Mouse (Mus musculus): ENCODE measurements at regions not wholly inside any gene's neighbourhood (a gene's known extent, or its start where the extent isn't known, plus 50 kb on each side); places are given as distances from the start of the nearest gene placed in this dataset.

DNA sequence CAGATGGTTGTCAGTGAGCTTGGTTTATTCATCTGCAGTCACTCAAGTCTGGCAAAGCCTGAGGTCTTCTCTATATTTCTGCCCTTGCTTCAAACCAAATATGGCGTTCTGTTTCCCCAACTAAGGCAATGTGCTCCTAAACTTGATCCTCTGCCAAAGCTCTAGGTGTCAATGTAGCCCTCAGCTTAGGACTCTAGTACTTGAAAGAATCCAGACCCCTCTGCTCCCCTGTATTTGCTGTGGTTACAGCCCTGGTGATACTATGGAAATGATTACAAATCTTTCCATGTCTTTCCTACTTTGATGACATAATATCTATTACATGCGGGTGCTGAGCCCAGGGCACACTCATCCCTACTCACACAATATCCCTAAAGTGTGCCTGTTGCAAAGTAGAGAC is 672.9 kb upstream of the Tbl1xr1 start:
- DNase-seq (ENCODE audit: low read depth) = no peak

GRCm38 (mm10) chr3:21404058-21404457 is 672.4 kb upstream of the Tbl1xr1 start:
- no peak for DNase-seq (ENCODE audit: low read depth)

DNA sequence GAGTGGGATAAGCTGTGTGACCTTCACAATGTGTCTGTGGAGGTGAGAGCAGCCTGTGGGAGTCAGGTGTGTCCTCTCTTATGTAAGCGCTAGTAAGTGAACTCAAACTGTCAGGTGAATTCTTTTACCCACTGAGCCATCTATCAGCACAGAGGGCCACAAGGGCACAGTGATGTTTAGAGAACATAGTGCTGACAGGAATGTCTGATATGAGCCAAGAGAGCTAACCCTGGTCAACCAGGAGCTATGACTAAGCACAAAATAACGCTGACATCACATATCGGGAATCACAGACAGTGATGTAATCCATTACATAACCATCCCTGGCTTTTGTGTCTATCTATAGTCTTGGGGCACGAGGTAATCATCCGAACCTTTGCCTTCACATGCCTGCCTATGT is 669.4 kb upstream of the Tbl1xr1 start:
- no peak for DNase-seq (ENCODE audit: low read depth)

DNA sequence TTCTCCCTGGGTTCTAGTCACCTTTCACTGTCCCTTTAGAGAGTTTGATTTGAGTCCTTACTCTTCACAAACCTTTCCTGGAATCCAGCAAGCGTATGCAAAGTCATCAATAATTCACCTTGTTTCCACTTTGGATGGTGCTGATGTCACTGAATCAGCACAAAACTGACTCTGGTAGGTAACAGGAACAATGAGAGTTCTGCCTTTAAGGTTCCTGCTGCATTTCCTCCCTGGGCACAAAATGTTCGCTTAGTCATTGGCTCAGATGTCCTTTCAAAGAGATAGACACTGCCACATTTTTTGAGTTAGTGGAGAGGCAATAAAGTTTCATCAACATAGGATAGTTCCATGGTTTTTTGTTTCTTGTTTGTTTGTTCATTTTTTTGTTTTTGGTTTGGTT is 664.4 kb upstream of the Tbl1xr1 start:
- DNase-seq (ENCODE audit: low read depth) = no peak

- DNase-seq (ENCODE audit: low read depth) = no peak
Observed at GRCm38 (mm10) chr3:21423139-21423538, 653.3 kb upstream of the Tbl1xr1 start.

GRCm38 (mm10) chr3:21426538-21426937 is 649.9 kb upstream of the Tbl1xr1 start:
- DNase-seq (ENCODE audit: low read depth) = no peak

- DNase-seq (ENCODE audit: low read depth) = peak; percentile 56
Observed at GRCm38 (mm10) chr3:21427408-21428031, 648.9 kb upstream of the Tbl1xr1 start.

DNA sequence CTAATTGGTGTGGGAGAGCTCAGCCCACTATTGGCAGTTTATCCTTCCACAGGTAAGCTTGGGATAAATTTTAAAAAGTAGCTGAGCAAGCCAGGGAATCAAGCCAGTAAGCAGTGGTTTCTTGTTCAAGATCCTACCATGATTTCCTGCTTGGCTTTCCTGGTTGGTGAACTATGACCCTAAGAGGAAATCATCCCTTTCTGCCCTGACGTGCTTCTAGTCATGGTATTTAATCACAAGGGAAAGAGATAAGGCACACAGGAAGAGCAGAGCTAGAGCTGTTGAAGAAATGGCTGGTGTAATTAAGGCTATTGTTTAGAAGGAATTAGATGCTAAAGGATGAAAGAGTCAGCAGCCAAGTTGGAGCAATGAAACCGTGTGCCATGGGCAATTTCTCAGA is 648.3 kb upstream of the Tbl1xr1 start:
- DNase-seq (ENCODE audit: low read depth) = no peak

GRCm38 (mm10) chr3:21464245-21464644 is 612.2 kb upstream of the Tbl1xr1 start:
- no peak for DNase-seq (ENCODE audit: low read depth)

- no peak for DNase-seq (ENCODE audit: low read depth)
Observed at GRCm38 (mm10) chr3:21466113-21466645, 610.3 kb upstream of the Tbl1xr1 start.

DNA sequence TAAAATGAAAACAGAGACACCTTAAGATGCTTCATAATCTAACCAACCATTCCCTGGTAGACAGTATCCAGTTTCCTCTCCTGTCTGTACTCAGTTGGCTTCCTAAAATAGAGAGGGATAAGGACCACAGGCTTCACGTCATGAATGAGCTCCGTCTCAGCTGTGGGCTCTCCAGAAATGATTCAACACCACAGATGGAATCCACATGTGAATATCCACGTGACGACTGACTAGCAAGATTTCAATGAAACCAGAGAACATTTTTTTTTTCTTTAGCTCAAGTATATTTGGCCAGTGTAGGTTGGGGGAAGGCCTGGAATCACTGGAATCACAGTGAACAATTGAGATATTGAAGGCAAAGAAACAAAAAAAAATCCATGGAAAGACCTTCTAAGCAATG is 599.1 kb upstream of the Tbl1xr1 start:
- peak; percentile 84 for DNase-seq (ENCODE audit: low read depth)

GRCm38 (mm10) chr3:21479021-21479795 is 597.2 kb upstream of the Tbl1xr1 start:
- DNase-seq (ENCODE audit: low read depth) = peak; percentile 89

DNA sequence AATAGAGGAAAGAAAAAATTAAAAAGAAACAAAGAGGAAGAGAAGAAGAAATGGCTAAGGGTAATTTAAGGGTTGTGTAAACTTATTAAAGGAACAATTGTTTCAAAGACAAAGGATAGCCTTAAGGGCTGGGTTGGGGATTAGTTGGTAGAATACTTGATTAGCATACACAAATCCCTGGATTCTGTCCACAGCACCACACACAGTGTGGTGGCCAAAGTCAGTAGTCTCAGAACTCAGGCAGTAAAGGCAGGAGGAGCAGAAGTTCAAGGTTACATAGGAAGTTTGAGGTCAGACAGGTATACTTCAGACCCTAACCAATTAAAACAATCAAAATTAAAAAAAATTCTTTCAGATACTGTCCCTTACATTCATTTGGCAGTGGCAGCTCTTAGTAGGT is 596.6 kb upstream of the Tbl1xr1 start:
- DNase-seq (ENCODE audit: low read depth) = no peak

DNA sequence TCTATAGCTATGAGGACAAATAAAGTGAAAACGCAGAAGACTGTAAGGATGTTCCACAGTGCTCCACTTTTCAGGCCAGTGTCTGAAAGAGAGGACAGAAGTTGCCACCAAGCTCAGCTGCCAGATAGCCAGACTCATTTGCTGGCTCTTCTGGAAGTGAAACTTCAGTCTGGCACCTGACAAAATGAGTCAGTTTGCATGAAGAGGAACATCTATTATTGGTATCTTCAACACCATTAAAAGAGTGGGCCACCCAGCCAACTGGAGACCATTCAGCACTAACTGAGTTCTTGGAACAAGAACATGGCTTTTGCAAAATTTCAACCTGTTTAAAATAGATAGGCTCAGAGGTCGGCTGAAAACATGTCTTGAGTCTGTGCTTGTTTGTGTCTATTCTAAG is 592.4 kb upstream of the Tbl1xr1 start:
- no peak for DNase-seq (ENCODE audit: low read depth)

DNA sequence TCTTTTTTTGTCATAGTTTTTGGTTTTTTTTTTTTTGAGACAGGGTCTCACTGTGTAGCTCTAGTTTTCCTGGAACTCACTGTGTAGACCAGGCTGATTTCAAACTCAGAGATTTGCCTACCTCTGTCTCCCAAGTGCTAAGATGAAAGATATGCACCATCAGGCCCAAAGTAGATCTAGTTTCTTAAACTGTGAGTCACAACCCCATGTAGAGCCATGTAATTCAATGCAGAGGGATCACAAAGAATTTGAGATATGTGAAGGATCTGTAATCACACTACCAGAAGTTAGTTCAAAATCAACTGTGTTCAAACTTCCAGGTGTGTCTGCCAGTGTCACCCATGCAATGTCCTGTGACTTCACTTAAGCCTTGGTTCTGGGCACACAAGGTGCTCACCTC is 591.0 kb upstream of the Tbl1xr1 start:
- no peak for DNase-seq (ENCODE audit: low read depth)

DNA sequence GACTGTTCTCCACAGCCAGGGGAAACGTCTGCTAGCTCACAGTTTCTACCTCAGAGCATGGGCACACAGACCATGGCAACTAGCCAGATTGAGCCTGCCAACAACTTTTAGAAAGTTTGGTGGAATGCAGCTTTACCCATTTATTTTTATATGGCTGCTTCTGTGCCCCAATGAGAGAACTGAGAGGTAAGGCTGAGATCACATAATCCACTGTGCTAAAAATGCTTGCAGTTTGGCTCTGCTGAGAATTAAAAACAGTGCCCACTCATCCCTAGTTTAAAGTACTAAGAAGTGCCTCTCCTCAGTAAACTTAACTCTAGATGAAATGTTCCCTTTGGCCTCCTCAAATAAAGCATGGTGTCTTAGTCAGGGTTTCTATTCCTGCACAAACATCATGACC is 586.9 kb upstream of the Tbl1xr1 start:
- DNase-seq (ENCODE audit: low read depth) = no peak

GRCm38 (mm10) chr3:21492413-21492812 is 584.0 kb upstream of the Tbl1xr1 start:
- no peak for DNase-seq (ENCODE audit: low read depth)

GRCm38 (mm10) chr3:21493384-21493783 is 583.1 kb upstream of the Tbl1xr1 start:
- DNase-seq (ENCODE audit: low read depth) = no peak

- DNase-seq (ENCODE audit: low read depth) = no peak
Observed at GRCm38 (mm10) chr3:21494904-21495303, 581.5 kb upstream of the Tbl1xr1 start.

- no peak for DNase-seq (ENCODE audit: low read depth)
Observed at GRCm38 (mm10) chr3:21495651-21496050, 580.8 kb upstream of the Tbl1xr1 start.

- no peak for DNase-seq (ENCODE audit: low read depth)
Observed at GRCm38 (mm10) chr3:21496166-21496565, 580.3 kb upstream of the Tbl1xr1 start.

GRCm38 (mm10) chr3:21497011-21497410 is 579.4 kb upstream of the Tbl1xr1 start:
- no peak for DNase-seq (ENCODE audit: low read depth)

DNA sequence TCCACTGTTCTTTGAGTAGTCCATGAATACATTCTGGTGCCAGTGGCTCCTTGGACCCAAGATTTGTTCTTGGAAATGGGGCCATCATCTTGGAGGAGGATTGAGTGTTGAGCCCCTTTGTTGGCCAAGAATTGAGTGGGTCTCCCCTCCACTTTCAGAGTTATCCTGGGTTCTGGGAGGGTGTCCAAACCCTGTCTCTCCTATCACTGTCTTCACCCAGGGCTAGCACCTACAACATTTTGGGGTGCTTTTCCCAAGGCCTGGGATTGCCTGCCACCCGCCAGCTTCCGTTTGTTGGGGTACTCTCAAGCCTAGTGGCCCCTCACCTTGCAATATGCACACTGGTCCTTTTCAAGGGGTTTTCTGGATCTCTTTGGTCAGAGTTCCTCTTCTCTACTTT is 568.8 kb upstream of the Tbl1xr1 start:
- DNase-seq (ENCODE audit: low read depth) = no peak

DNA sequence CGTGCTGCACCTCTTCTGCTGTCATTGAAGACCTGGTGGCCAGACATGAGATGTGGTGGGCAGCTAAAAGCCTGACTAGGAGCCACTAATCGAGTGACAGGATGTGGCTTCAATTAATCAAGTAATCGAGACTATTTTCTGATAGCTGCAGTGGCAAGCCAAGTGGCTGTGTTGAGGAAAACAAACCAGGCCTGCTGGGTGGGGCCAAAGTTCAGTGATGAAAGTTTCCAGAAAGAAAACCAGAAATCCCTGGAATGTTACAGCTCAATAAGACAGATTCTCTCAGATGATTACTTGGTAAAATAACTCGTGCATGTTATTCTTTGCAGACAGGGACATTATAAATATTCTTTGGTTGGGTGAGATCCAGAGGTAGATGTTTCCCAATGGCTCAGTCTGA is 564.4 kb upstream of the Tbl1xr1 start:
- DNase-seq (ENCODE audit: low read depth) = peak; percentile 40
